Mouse (Mus musculus) CD8-positive naive resting alpha-beta T cell, adult 57 days (primary cell): Measurements from ENCODE around the gene Rgsl1. TPM values are rescaled to one million over a fixed set of nuclear protein-coding genes. Genes with fewer than 3 reads are reported as not detected.

ENCODE experiments used
- total RNA-seq: library from RNA; stranded (reverse); gene quantifications from one replicate; pipeline ENCODE4 v1.2.4, GENCODE M21; 2023

Gene Rgsl1
- total RNA-seq: not detected

GRCm38 (mm10) chr1:153844042-153844441, at the start of gene Rgsl1:
Gene Rgsl1, minus strand, starts transcription at chr1:153844142.

GRCm38 (mm10) chr1:153891442-153891841, 47.5 kb upstream of the Rgsl1 start, which contains the start of gene Teddm1a:
Gene Teddm1a, plus strand, starts transcription at chr1:153891742.

GRCm38 (mm10) chr1:153874045-153874444, 30.1 kb upstream of the Rgsl1 start, which contains the start of gene Teddm1b:
Gene Teddm1b, plus strand, starts transcription at chr1:153874345.

GRCm38 (mm10) chr1:153749211-153749801, 94.6 kb downstream of the Rgsl1 start, which contains the start of gene Rnasel:
Gene Rnasel, plus strand, starts transcription at chr1:153749426.

DNA sequence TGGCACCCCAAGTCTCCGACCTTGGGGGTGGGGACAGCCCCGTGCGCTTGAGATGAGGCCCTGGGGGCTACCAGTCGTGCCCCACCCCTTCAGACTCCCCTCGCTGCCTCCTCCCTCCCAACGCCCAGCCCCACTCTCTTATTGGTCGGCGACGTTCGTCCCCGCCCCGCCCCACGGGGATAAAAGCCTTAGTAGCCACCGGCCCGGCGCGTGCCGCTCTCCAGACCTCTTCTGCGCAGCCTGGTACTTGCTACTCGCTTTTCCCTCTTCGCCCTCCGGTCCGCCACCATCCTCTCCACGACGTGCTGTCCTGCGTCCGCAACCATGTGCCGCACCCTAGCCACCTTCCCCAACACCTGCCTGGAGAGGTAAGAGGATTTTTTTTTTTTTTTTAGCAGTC, 103.8 kb downstream of the Rgsl1 start, which contains the start of gene Rgs16:
Rgs16 (plus strand) TSS at position 205 of the 400 bp plus-strand sequence.

Other genes starting within 250 kb of the Rgsl1 start
- gene Rgs8, start 191.1 kb downstream of the Rgsl1 start, total RNA-seq: not detected
- gene Rgs16, start 103.8 kb downstream of the Rgsl1 start, total RNA-seq: 6.3 TPM
- 37.6 TPM for gene Rnasel, start 94.7 kb downstream of the Rgsl1 start, total RNA-seq
- gene Teddm1b, start 30.2 kb upstream of the Rgsl1 start, total RNA-seq: not detected
- not detected for gene Teddm1a, start 47.6 kb upstream of the Rgsl1 start, total RNA-seq
- 116 TPM for gene Glul, start 55.8 kb upstream of the Rgsl1 start, total RNA-seq
- 1.3 TPM for gene Teddm2, start 56.1 kb upstream of the Rgsl1 start, total RNA-seq